Mouse (Mus musculus) G1E (cell line): ENCODE measurements around the gene Naif1. TPM values are rescaled to one million over a fixed set of nuclear protein-coding genes. Genes with fewer than 3 reads are reported as not detected.

Source experiments
- ATAC-seq: 2 replicates; pipeline ENCODE4 v1.8.0; 2016; ENCODE audit warnings: mild to moderate bottlenecking; ENCODE audit not compliant: insufficient number of reproducible peaks, poor library complexity, low FRiP score, severe bottlenecking; ENCODE audit errors: extremely low read depth
- DNase-seq: peaks from one replicate; pipeline ENCODE4 v3.0.0; 2012; ENCODE audit warnings: low spot score
- H3K27me3 ChIP-seq: 2 replicates; pipeline ENCODE4 v1.6.1; 2012; ENCODE audit warnings: mild to moderate bottlenecking, low read length, inconsistent platforms; ENCODE audit not compliant: insufficient read depth
- H3K36me3 ChIP-seq: replicated peaks from 2 replicates; pipeline ENCODE3; 2012; ENCODE audit warnings: mild to moderate bottlenecking, inconsistent platforms
- H3K4me1 ChIP-seq: 2 replicates; pipeline ENCODE4 v1.6.1; 2012; ENCODE audit warnings: low read depth, low read length, inconsistent platforms, mixed read lengths; ENCODE audit not compliant: insufficient read depth
- H3K4me3 ChIP-seq: 2 replicates; pipeline ENCODE4 v1.5.1; 2012; ENCODE audit warnings: low read depth, mild to moderate bottlenecking, inconsistent platforms, low read length, moderate library complexity, mixed read lengths
- H3K9me3 ChIP-seq: replicated peaks from 2 replicates; pipeline ENCODE4 v1.6.1; 2012; ENCODE audit warnings: inconsistent platforms
- CTCF ChIP-seq: IDR thresholded peaks from 2 replicates; pipeline ENCODE4 v1.5.1; 2012; ENCODE audit warnings: low read depth, low read length, inconsistent platforms, mixed read lengths
- GATA1 ChIP-seq: IDR thresholded peaks from 2 replicates; pipeline ENCODE4 v1.6.1; 2012; ENCODE audit warnings: borderline replicate concordance, low read length, inconsistent platforms, mixed read lengths
- GATA2 ChIP-seq: IDR thresholded peaks from 2 replicates; pipeline ENCODE4 v1.6.1; 2012; ENCODE audit warnings: low read depth, low read length, inconsistent platforms, borderline replicate concordance
- POLR2AphosphoS5 ChIP-seq: IDR thresholded peaks from 2 replicates; pipeline ENCODE4 v1.6.1; 2012; ENCODE audit warnings: low read depth, low read length, inconsistent platforms; ENCODE audit not compliant: insufficient replicate concordance
- TAL1 ChIP-seq: conservative IDR thresholded peaks from 2 replicates; pipeline ENCODE4 v1.6.1; 2012; ENCODE audit warnings: low read depth, low read length, inconsistent platforms, mixed read lengths
- polyA plus RNA-seq: library from polyadenylated mRNA; stranded (reverse); fragments of >175 nt; gene quantifications from 2 replicates; pipeline ENCODE4 v1.2.3, GENCODE M21; 2012
- total RNA-seq, 2 experiments: library from RNA; stranded (forward) in 1 of 2; stranded (reverse) in 1 of 2; fragments of 200-1000 nt in 1 of 2; fragments of >200 nt in 1 of 2; fragmentation: Nextera tagmentation in 1 of 2; gene quantifications; 2 replicates each; pipeline ENCODE4 v1.2.3; 2014 to 2017

Gene Naif1
- total and polyA plus RNA-seq, 3 experiments, result 3.9 to 6.9 (median 4.0) TPM

- ATAC-seq, result no peak
- Histone ChIP-seq H3K27me3 (no peaks in the 10 kb centered on the region), H3K4me3 (no peak overlapping the region), H3K36me3 (peaks cover 69% of the 10 kb centered on the region), H3K9me3 (no peaks in the 10 kb centered on the region), H3K4me1 (peaks cover 3% of the 10 kb centered on the region; the same call in 1 of the 2 replicates)
- no peak for TF ChIP-seq POLR2AphosphoS5
- TF ChIP-seq CTCF, result no peak
- no peak for TF ChIP-seq GATA2
- TF ChIP-seq GATA1, result no peak
- TF ChIP-seq TAL1, result no peak
- no peak for DNase-seq
These were observed 8.7 kb upstream of the Naif1 start for GRCm38 (mm10) chr2:32441550-32441949.

DNA sequence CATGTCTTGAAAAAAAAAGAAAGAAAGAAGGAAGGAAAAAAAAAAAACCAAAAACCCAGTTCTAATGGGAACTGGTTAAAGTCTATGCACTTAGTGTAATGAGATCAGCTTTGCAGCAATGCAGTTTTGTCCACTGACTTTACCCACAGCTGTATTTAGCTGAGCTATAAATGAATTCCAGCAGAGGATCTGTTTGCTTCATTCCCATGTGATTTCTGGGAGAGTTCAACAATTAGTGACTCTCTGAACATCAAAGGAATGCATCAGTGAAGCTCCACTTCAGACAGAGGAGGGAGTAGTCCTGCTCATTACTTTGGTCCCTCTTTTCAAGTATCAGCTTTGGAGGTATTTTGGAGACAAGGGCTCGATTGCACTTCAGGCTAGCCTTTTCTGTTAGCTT, 4.7 kb upstream of the Naif1 start:
- H3K27me3 ChIP-seq, result no peaks in the 10 kb centered on the region
- ATAC-seq, result no peak
- DNase-seq, result no peak
- TF ChIP-seq GATA2 (no peak), CTCF (no peak), GATA1 (no peak), POLR2AphosphoS5 (no peak), TAL1 (no peak)
- H3K9me3 ChIP-seq, result no peaks in the 10 kb centered on the region
- H3K4me1 ChIP-seq, result peaks cover 28% of the 10 kb centered on the region
- no peak overlapping the region for H3K4me3 ChIP-seq
- peaks cover 68% of the 10 kb centered on the region for H3K36me3 ChIP-seq

DNA sequence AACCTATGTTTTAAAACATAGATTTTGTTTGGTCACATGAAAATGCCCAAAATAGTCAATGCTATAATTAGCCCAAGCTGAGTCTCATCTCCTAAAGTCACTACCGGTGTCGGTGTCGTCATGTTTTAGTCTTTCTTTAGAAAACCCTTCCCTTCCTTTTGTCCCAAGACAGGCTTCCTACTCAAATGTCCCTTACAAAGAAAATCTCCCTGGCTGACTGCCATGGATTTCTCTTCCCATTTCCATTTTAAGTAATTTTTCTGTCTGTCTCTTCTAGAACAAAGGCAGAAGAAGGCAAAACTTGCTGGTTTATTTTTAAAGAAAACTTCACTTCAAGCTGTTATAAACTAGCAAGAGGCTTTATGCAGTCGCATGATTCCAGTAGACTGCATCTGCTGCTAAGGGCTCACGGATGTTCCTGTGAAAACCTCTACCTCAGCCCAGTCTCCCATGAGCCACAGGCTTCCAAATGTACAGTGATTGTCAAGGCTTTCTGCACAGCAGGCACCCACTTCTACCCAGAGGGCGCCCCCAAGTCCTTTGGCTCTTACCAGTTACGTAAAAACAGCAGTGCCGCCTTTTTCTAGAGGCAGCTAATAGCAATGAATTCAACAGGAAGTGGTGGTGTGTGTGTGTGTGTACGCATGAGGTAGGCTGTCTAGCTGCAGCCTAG, 2.9 kb upstream of the Naif1 start:
- no peak for TF ChIP-seq TAL1
- Histone ChIP-seq H3K4me1 (peaks cover 38% of the 10 kb centered on the region), H3K27me3 (no peaks in the 10 kb centered on the region), H3K36me3 (peaks cover 52% of the 10 kb centered on the region), H3K4me3 (no peak overlapping the region), H3K9me3 (no peaks in the 10 kb centered on the region)
- ATAC-seq (no peak), DNase-seq (no peak)

GRCm38 (mm10) chr2:32448480-32448879, 1.8 kb upstream of the Naif1 start:
- TF ChIP-seq CTCF (no peak), TAL1 (no peak), POLR2AphosphoS5 (no peak), GATA1 (no peak), GATA2 (no peak)
- no peak for DNase-seq
- no peaks in the 10 kb centered on the region for H3K27me3 ChIP-seq
- ATAC-seq, result no peak
- H3K9me3 ChIP-seq, result no peaks in the 10 kb centered on the region
- H3K4me3 ChIP-seq, result no peak overlapping the region
- H3K4me1 ChIP-seq, result peaks cover 45% of the 10 kb centered on the region
- peaks cover 45% of the 10 kb centered on the region for H3K36me3 ChIP-seq

GRCm38 (mm10) chr2:32450881-32451844, 906 bp downstream of the Naif1 start, which contains the start of gene Slc25a25:
Slc25a25 (minus strand) TSS chr2:32451445.
- peaks cover 58% of the 10 kb centered on the region for H3K4me1 ChIP-seq
- DNase-seq, result peak; percentile 92
- ATAC-seq, result peak; percentile 68
- no peaks in the 10 kb centered on the region for H3K9me3 ChIP-seq
- H3K4me3 ChIP-seq, result peak within 1 kb of the TSS; percentile 81
- no peak for TF ChIP-seq POLR2AphosphoS5
- TF ChIP-seq CTCF, result no peak
- TF ChIP-seq TAL1, result no peak
- no peak for TF ChIP-seq GATA1
- no peak for TF ChIP-seq GATA2
- peaks cover 43% of the 10 kb centered on the region for H3K36me3 ChIP-seq
- H3K27me3 ChIP-seq, result no peaks in the 10 kb centered on the region

DNA sequence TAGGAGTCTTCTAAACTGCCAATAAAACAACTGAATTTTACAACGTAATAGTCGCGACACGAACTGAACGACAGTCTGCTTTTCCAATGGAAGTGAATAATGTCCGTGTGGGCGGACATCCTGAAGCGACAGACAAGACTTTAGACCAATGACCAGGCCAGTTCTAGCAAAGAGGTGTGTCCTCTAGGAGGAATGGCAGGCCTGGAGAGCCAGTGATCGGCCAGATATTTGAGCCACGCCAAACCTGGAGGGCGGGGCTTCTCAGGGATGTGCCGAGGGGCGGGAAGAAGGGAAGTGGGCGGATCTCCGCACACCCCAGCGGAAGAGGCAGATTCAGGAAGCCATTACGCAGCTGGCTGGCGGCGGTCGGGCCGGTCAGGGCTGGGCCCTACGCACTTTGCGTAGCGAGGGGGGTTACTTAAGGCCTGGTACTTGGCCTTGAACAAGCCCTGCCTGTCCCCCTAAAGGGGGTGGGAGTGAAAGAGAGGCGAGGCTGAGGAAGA, 1.7 kb downstream of the Naif1 start:
- Histone ChIP-seq H3K4me3 (peak overlapping the region; percentile 81), H3K4me1 (peaks cover 60% of the 10 kb centered on the region), H3K36me3 (peaks cover 43% of the 10 kb centered on the region), H3K9me3 (no peaks in the 10 kb centered on the region), H3K27me3 (no peaks in the 10 kb centered on the region)
- DNase-seq, result peak; percentile 92
- TF ChIP-seq CTCF (no peak), TAL1 (no peak), POLR2AphosphoS5 (no peak), GATA1 (no peak), GATA2 (no peak)
- peak; percentile 94 for ATAC-seq

DNA sequence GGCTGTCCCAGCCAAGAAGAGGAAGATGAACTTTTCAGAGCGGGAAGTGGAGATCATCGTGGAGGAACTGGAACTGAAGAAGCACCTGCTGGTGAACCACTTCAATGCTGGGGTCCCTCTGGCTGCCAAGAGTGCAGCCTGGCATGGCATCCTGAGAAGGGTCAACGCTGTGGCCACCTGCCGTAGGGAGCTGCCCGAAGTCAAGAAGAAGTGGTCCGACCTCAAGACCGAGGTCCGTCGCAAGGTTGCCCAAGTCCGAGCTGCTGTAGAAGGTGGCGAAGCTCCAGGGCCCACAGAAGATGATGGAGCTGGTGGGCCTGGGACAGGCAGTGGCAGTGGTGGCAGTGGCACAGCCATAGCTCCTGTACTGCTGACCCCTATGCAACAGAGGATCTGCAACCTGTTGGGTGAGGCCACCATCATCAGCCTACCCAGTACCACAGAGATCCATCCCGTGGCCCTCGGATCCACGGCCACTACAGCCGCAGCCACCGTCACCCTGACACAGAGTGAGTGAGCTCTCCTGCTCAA, 2.2 kb downstream of the Naif1 start:
- TF ChIP-seq TAL1 (no peak), GATA1 (no peak), GATA2 (no peak), POLR2AphosphoS5 (no peak), CTCF (no peak)
- Histone ChIP-seq H3K9me3 (no peaks in the 10 kb centered on the region), H3K4me3 (peak overlapping the region; percentile 81), H3K27me3 (no peaks in the 10 kb centered on the region), H3K36me3 (peaks cover 40% of the 10 kb centered on the region), H3K4me1 (peaks cover 58% of the 10 kb centered on the region)
- ATAC-seq (no peak), DNase-seq (no peak)
